Mouse (Mus musculus): ENCODE results near the gene Pcif1.

- no peak for TF ChIP-seq POLR2A (IDR thresholded peaks at IDR 0.05; ENCODE audit: low read depth, low read length)
- TF ChIP-seq CTCF (conservative IDR thresholded peaks at IDR 0.05 in 1 of 2, IDR thresholded peaks at IDR 0.05 in 1 of 2; ENCODE audit: low read depth in 2 of 2, low read length in 2 of 2), result peak in 1 of 2 experiments; percentile 38; a peak in 2 of 4 replicates
- no peak for TF ChIP-seq POLR2AphosphoS2 (IDR thresholded peaks at IDR 0.05; ENCODE audit: low read depth, low read length)
- TF ChIP-seq USF1 (IDR thresholded peaks at IDR 0.05; ENCODE audit: low read depth, low read length), result no peak
- no peak for TF ChIP-seq USF2 (conservative IDR thresholded peaks at IDR 0.05; ENCODE audit: low read depth, low read length)
- TF ChIP-seq TCF12 (IDR thresholded peaks at IDR 0.05; ENCODE audit: low read depth, low read length), result no peak
- TF ChIP-seq CHD1 (IDR thresholded peaks at IDR 0.05; ENCODE audit: low read depth, low read length), result no peak
- no peak for TF ChIP-seq HCFC1 (IDR thresholded peaks at IDR 0.05; ENCODE audit: low read depth, low read length)
- no peak for TF ChIP-seq ZC3H11A (IDR thresholded peaks at IDR 0.05; ENCODE audit: low read depth, low read length)
- no peak for TF ChIP-seq CHD2 (IDR thresholded peaks at IDR 0.05; ENCODE audit: low read length)
- TF ChIP-seq EP300 (IDR thresholded peaks at IDR 0.05; ENCODE audit: low read length), result no peak
- no peak for TF ChIP-seq ZNF384 (IDR thresholded peaks at IDR 0.05; ENCODE audit: low read depth, low read length)
- no peak for TF ChIP-seq JUND (conservative IDR thresholded peaks at IDR 0.05; ENCODE audit: low read depth, low read length)
Observed at GRCm38 (mm10) chr2:164834531-164834930, 44.6 kb upstream of the Pcif1 start.

Data from CH12.LX (cell line).